Mouse (Mus musculus): ENCODE results near the gene Hrh3.

- TF ChIP-seq POLR2A (IDR thresholded peaks at IDR 0.05; ENCODE audit: extremely low read depth, insufficient read depth, low read length), result no peak
- TF ChIP-seq CTCF (IDR thresholded peaks at IDR 0.05; ENCODE audit: low read depth, low read length), result no peak
Observed at GRCm38 (mm10) chr2:180117485-180118194, 13.4 kb upstream of the Hrh3 start.

Data from liver, adult 2 months (tissue).